28 mouse cellular contexts compared by ENCODE assay signal in genomic region chr2:94901580-94901979, GRCm38 (mm10).
"Had no signal": no experiment of that assay in that cellular context is flagged by ENCODE, and none has a peak within 500 bp of the region (broad histone marks: within the 10 kb centered on the region; RNA-seq: fewer than 3 reads in every experiment).

No protein-coding gene starts in this region.

- H3K4me1 ChIP-seq: embryonic facial prominence, embryonic 10.5 days; embryonic facial prominence, embryonic 12.5 days; embryonic facial prominence, embryonic 13.5 days; embryonic facial prominence, embryonic 15.5 days; forebrain, embryonic 10.5 days; forebrain, embryonic 12.5 days; forebrain, embryonic 13.5 days; forebrain, embryonic 15.5 days had no signal

- H3K9me3 ChIP-seq: embryonic facial prominence, embryonic 10.5 days; embryonic facial prominence, embryonic 12.5 days; embryonic facial prominence, embryonic 13.5 days; embryonic facial prominence, embryonic 15.5 days; forebrain, embryonic 10.5 days; forebrain, embryonic 12.5 days; forebrain, embryonic 13.5 days; forebrain, embryonic 15.5 days had no signal

- H3K27me3 ChIP-seq: embryonic facial prominence, embryonic 12.5 days; embryonic facial prominence, embryonic 13.5 days; embryonic facial prominence, embryonic 15.5 days; forebrain, embryonic 12.5 days; forebrain, embryonic 13.5 days; forebrain, embryonic 15.5 days had no signal

- H3K9ac ChIP-seq: embryonic facial prominence, embryonic 12.5 days; embryonic facial prominence, embryonic 13.5 days; embryonic facial prominence, embryonic 15.5 days; forebrain, embryonic 12.5 days; forebrain, embryonic 13.5 days; forebrain, embryonic 15.5 days; forebrain, postnatal 0 days had no signal

- H3K27ac ChIP-seq: embryonic facial prominence, embryonic 10.5 days; embryonic facial prominence, embryonic 12.5 days; embryonic facial prominence, embryonic 13.5 days; embryonic facial prominence, embryonic 15.5 days; forebrain, embryonic 10.5 days; forebrain, embryonic 12.5 days; forebrain, embryonic 13.5 days; forebrain, embryonic 15.5 days; gastrocnemius, adult 2 months had no signal

- H3K4me3 ChIP-seq: embryonic facial prominence, embryonic 10.5 days; embryonic facial prominence, embryonic 12.5 days; embryonic facial prominence, embryonic 13.5 days; embryonic facial prominence, embryonic 15.5 days; erythroblast, embryonic 14.5 days; forebrain, embryonic 10.5 days; forebrain, embryonic 12.5 days; forebrain, embryonic 13.5 days; forebrain, embryonic 15.5 days; gastrocnemius, adult 2 months had no signal

- ATAC-seq: forebrain, embryonic 13.5 days; forebrain, embryonic 14.5 days; forebrain, embryonic 15.5 days; forebrain, embryonic 16.5 days; forebrain, postnatal 0 days had no signal

- H3K36me3 ChIP-seq: embryonic facial prominence, embryonic 10.5 days; embryonic facial prominence, embryonic 12.5 days; embryonic facial prominence, embryonic 13.5 days; embryonic facial prominence, embryonic 15.5 days; forebrain, embryonic 10.5 days; forebrain, embryonic 12.5 days; forebrain, embryonic 15.5 days had no signal

- H3K4me2 ChIP-seq: embryonic facial prominence, embryonic 12.5 days; embryonic facial prominence, embryonic 13.5 days; embryonic facial prominence, embryonic 15.5 days; forebrain, embryonic 12.5 days; forebrain, embryonic 13.5 days; forebrain, embryonic 15.5 days had no signal

- DNase-seq: cerebellum, adult 2 months; cerebellum, adult 8-10 months; cerebellum, adult 9-10 months; cerebellum, adult 9-11 months; cerebellum, postnatal 10 days; cerebellum, postnatal 14 days; cerebellum, postnatal 25 days; cerebellum, postnatal 36 days; embryo, embryonic 11 days; forebrain, postnatal 0 days; gastrocnemius, adult 2 months; gastrocnemius, postnatal 10 days; gastrocnemius, postnatal 14 days; gastrocnemius, postnatal 25 days; gastrocnemius, postnatal 36 days; heart, adult 11 months; heart, adult 18-20 months had no signal
